Mouse (Mus musculus): ENCODE results near the gene Elf4. TPM values are rescaled to one million over a fixed set of nuclear protein-coding genes. Genes with fewer than 3 reads are reported as not detected.
A peak's percentile ranks its signal among the peaks of the same experiment; 100 is the strongest.

Gene Elf4
- polyA plus RNA-seq, 1 experiment from 2014 or later = 1.6 TPM

GRCm38 (mm10) chrX:48410388-48410776 lies 52.5 kb downstream of the Elf4 start:
- 0 out of 2 replicates have a peak, but pooled peaks cover 3% of the 10 kb centered on the region for H3K9me3 ChIP-seq
- no peaks in the 10 kb centered on the region for H3K4me1 ChIP-seq
- no peaks in the 10 kb centered on the region for H3K27me3 ChIP-seq
- 31% methylated on average over 7 of the region's 7 CpGs for WGBS
- no peak overlapping the region for H3K27ac ChIP-seq
- ATAC-seq (ENCODE audit: low FRiP score) = no peak
- H3K9ac ChIP-seq = no peak overlapping the region
- H3K4me3 ChIP-seq (replicated peaks) = peak overlapping the region; percentile 42
- peak overlapping the region; percentile 52 for H3K4me2 ChIP-seq
- H3K36me3 ChIP-seq (replicated peaks) = peaks cover 9% of the 10 kb centered on the region

- Histone ChIP-seq H3K9me3 (0 out of 2 replicates have a peak, but pooled peaks cover 3% of the 10 kb centered on the region), H3K4me1 (no peaks in the 10 kb centered on the region), H3K4me2 (peak overlapping the region; percentile 52), H3K27me3 (no peaks in the 10 kb centered on the region), H3K4me3 (replicated peaks) (peak overlapping the region; percentile 42), H3K36me3 (replicated peaks) (peaks cover 9% of the 10 kb centered on the region), H3K27ac (no peak overlapping the region), H3K9ac (no peak overlapping the region)
- 12% methylated on average over 36 of the region's 36 CpGs for WGBS
- ATAC-seq (ENCODE audit: low FRiP score) = peak; percentile 92
These were observed 53.1 kb downstream of the Elf4 start for GRCm38 (mm10) chrX:48409611-48410387.

- Histone ChIP-seq H3K4me1 (no peaks in the 10 kb centered on the region), H3K27me3 (no peaks in the 10 kb centered on the region), H3K4me2 (no peak overlapping the region), H3K9ac (no peak overlapping the region), H3K4me3 (replicated peaks) (no peak overlapping the region), H3K36me3 (replicated peaks) (peaks cover 49% of the 10 kb centered on the region), H3K27ac (no peak overlapping the region), H3K9me3 (0 out of 2 replicates have a peak, but pooled peaks cover 2% of the 10 kb centered on the region)
- WGBS = 57% methylated on average over 3 of the region's 3 CpGs
- ATAC-seq (ENCODE audit: low FRiP score) = no peak
These were observed 57.8 kb downstream of the Elf4 start for GRCm38 (mm10) chrX:48405141-48405540.

GRCm38 (mm10) chrX:48399994-48400393 lies 62.9 kb downstream of the Elf4 start:
- Histone ChIP-seq H3K4me1 (no peaks in the 10 kb centered on the region), H3K4me2 (no peak overlapping the region), H3K9me3 (no peaks in the 10 kb centered on the region), H3K4me3 (replicated peaks) (no peak overlapping the region), H3K36me3 (replicated peaks) (peaks cover 52% of the 10 kb centered on the region), H3K9ac (no peak overlapping the region), H3K27me3 (no peaks in the 10 kb centered on the region), H3K27ac (no peak overlapping the region)
- WGBS = 80% methylated on average over 4 of the region's 4 CpGs
- ATAC-seq (ENCODE audit: low FRiP score) = no peak

- Histone ChIP-seq H3K36me3 (replicated peaks) (peaks cover 68% of the 10 kb centered on the region), H3K27me3 (no peaks in the 10 kb centered on the region), H3K4me3 (replicated peaks) (no peak overlapping the region), H3K4me1 (peaks cover 5% of the 10 kb centered on the region; the same call in 1 of the 2 replicates), H3K27ac (no peak overlapping the region), H3K9ac (no peak overlapping the region), H3K9me3 (no peaks in the 10 kb centered on the region), H3K4me2 (no peak overlapping the region)
- ATAC-seq (ENCODE audit: low FRiP score) = no peak
- WGBS = 89% methylated on average over 6 of the region's 6 CpGs
These were observed 73.6 kb downstream of the Elf4 start for GRCm38 (mm10) chrX:48389380-48389779.

- no peak overlapping the region for H3K4me2 ChIP-seq
- no peaks in the 10 kb centered on the region for H3K9me3 ChIP-seq
- peak; percentile 75; the same call in 1 of the 2 replicates for ATAC-seq (ENCODE audit: low FRiP score)
- H3K27ac ChIP-seq = peak overlapping the region; percentile 50
- whole genome bisulfite sequencing = 31% methylated on average over 3 of the region's 4 CpGs
- peaks cover 57% of the 10 kb centered on the region for H3K36me3 ChIP-seq (replicated peaks)
- H3K9ac ChIP-seq = no peak overlapping the region
- no peak overlapping the region for H3K4me3 ChIP-seq (replicated peaks)
- peaks cover 5% of the 10 kb centered on the region; the same call in 1 of the 2 replicates for H3K4me1 ChIP-seq
- no peaks in the 10 kb centered on the region for H3K27me3 ChIP-seq
These were observed 77.0 kb downstream of the Elf4 start for GRCm38 (mm10) chrX:48385927-48386326.

GRCm38 (mm10) chrX:48383643-48384042 lies 79.3 kb downstream of the Elf4 start:
- Histone ChIP-seq H3K4me3 (replicated peaks) (no peak overlapping the region), H3K27me3 (no peaks in the 10 kb centered on the region), H3K27ac (no peak overlapping the region), H3K9ac (no peak overlapping the region), H3K36me3 (replicated peaks) (peaks cover 51% of the 10 kb centered on the region), H3K4me2 (no peak overlapping the region), H3K4me1 (peaks cover 5% of the 10 kb centered on the region; the same call in 1 of the 2 replicates), H3K9me3 (no peaks in the 10 kb centered on the region)
- WGBS = 48% methylated on average over 7 of the region's 7 CpGs
- no peak for ATAC-seq (ENCODE audit: low FRiP score)

- H3K27me3 ChIP-seq = no peaks in the 10 kb centered on the region
- H3K4me3 ChIP-seq (replicated peaks) = no peak overlapping the region
- H3K27ac ChIP-seq = no peak overlapping the region
- no peak for ATAC-seq (ENCODE audit: low FRiP score)
- H3K36me3 ChIP-seq (replicated peaks) = peaks cover 37% of the 10 kb centered on the region
- H3K4me2 ChIP-seq = no peak overlapping the region
- H3K9me3 ChIP-seq = no peaks in the 10 kb centered on the region
- WGBS = 93% methylated on average over 9 of the region's 9 CpGs
- peaks cover 12% of the 10 kb centered on the region; the same call in 1 of the 2 replicates for H3K4me1 ChIP-seq
- H3K9ac ChIP-seq = no peak overlapping the region
These were observed 95.1 kb downstream of the Elf4 start for GRCm38 (mm10) chrX:48367841-48368240.

GRCm38 (mm10) chrX:48365836-48366577 lies 96.9 kb downstream of the Elf4 start:
- no peak for ATAC-seq (ENCODE audit: low FRiP score)

More at GRCm38 (mm10) chrX:48365836-48366577, 96.9 kb downstream of the Elf4 start:
- H3K9me3 ChIP-seq = no peaks in the 10 kb centered on the region
- H3K4me1 ChIP-seq = peaks cover 12% of the 10 kb centered on the region; the same call in 1 of the 2 replicates
- H3K27me3 ChIP-seq = no peaks in the 10 kb centered on the region
- H3K9ac ChIP-seq = no peak overlapping the region
- no peak overlapping the region for H3K4me2 ChIP-seq
- no peak overlapping the region for H3K27ac ChIP-seq
- WGBS = 36% methylated on average over 15 of the region's 15 CpGs
- no peak overlapping the region for H3K4me3 ChIP-seq (replicated peaks)
- H3K36me3 ChIP-seq (replicated peaks) = peaks cover 37% of the 10 kb centered on the region

Other genes with a start within 250 kb of the Elf4 start
- 24.6 and 25.1 TPM in 2 replicates for gene Utp14a, start 206.3 kb downstream of the Elf4 start, polyA plus RNA-seq (2016; fragmentation: Nextera tagmentation; extraction: Ambion mirVana)
- gene Bcorl1, start 121.8 kb downstream of the Elf4 start, polyA plus RNA-seq (2016; fragmentation: Nextera tagmentation; extraction: Ambion mirVana) = 6.4 and 6.7 TPM in 2 replicates
- gene Aifm1, start 50.4 kb upstream of the Elf4 start, polyA plus RNA-seq (2016; fragmentation: Nextera tagmentation; extraction: Ambion mirVana) = 68.1 and 71.5 TPM in 2 replicates
- 39.5 and 40.6 TPM in 2 replicates for gene Rab33a, start 56.2 kb upstream of the Elf4 start, polyA plus RNA-seq (2016; fragmentation: Nextera tagmentation; extraction: Ambion mirVana)
- 20.7 and 22.4 TPM in 2 replicates for gene Zfp280c, start 131.4 kb upstream of the Elf4 start, polyA plus RNA-seq (2016; fragmentation: Nextera tagmentation; extraction: Ambion mirVana)
- gene Slc25a14, start 160.3 kb upstream of the Elf4 start, polyA plus RNA-seq (2016; fragmentation: Nextera tagmentation; extraction: Ambion mirVana) = 30.8 and 36.7 TPM in 2 replicates
- not detected in 2 replicates for gene Gpr119, start 211.3 kb upstream of the Elf4 start, polyA plus RNA-seq (2016; fragmentation: Nextera tagmentation; extraction: Ambion mirVana)
- 27.9 and 33.6 TPM in 2 replicates for gene Rbmx2, start 231.9 kb upstream of the Elf4 start, polyA plus RNA-seq (2016; fragmentation: Nextera tagmentation; extraction: Ambion mirVana)

Measured in forebrain, embryonic 12.5 days (tissue).